Mouse (Mus musculus): Measurements from ENCODE around the gene Dtx2.

Dtx2 gene

DNA sequence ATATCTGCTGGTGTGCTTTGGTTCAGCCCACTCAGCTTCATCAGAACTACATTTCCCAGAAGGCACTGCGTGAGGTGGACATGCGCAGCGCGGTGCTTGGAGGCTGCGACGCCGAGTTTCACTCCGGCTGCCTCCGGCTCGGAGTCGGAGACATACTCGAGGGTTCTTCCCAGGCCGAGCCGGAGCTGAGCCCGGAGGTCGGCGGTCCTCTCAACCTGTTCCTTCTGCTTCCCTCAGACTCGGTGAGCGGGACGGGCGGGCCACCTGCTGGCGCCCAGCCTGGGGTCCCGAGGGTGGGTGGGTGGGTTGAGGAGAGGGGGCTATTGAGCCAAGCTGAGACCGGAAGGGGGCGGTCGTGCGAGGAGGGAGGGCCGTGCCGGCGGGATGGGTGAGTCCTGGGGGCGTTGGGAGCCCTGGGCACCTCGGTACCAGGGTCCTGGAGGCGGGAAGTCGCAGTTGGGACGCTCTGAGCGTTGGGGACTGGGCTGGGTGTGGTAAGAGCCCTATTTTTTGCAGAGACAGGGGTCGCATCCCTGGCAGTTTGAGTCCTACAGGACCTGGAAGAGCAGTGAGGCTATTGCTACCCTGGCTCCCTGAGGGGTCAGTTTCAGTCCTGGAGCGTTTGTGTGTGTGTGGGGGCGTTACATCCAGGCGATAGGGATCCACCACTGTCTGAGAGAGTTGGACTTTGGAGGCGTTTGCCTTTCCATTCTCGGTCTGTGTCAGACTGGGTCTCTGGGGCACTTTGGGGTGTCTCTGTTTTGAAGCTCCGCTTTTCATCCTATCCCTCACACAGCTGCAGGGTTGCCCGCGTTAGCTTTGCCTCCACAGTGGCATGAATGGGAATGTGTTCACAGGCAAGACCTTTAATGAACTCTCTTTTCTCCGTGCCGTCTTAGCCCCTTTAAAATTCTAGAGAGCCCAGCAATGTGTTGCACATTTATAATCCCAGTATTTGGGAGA is at the start of gene Dtx2:
Dtx2 (plus strand) TSS at position 76 of the 963 bp plus-strand sequence.
- DNase-seq (ENCODE audit: low spot score in 2 of 2): peak; percentile 85 to 90

- DNase-seq (ENCODE audit: low spot score in 2 of 2): no peak
Observed at GRCm38 (mm10) chr5:135945916-135946408, 48.6 kb upstream of the Dtx2 start.

DNA sequence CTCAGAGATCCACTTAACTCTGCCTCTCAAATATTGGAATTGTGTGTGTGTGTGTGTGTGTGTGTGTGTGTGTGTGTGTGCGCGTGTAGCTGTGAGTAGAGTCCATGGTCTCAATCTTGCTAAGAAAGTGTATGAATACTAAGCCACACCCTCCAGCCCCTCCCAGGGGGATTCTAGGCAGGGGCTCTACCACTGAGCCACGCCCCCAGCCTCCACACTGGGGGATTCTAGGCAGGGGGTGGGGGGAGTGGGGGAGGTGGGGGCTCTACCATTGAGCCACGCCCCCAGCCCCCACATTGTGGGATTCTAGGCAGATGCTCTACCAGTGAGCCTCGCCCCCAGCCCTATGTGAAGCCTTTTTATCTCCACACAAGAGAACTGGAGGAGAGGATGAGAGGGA is 48.0 kb upstream of the Dtx2 start:
- no peak for DNase-seq (ENCODE audit: low spot score in 2 of 2)

- no peak for DNase-seq (ENCODE audit: low spot score in 2 of 2)
Observed at GRCm38 (mm10) chr5:135950710-135951412, 43.7 kb upstream of the Dtx2 start.

- DNase-seq (ENCODE audit: low spot score in 2 of 2): no peak
Observed at GRCm38 (mm10) chr5:135951660-135952059, 42.9 kb upstream of the Dtx2 start.

DNA sequence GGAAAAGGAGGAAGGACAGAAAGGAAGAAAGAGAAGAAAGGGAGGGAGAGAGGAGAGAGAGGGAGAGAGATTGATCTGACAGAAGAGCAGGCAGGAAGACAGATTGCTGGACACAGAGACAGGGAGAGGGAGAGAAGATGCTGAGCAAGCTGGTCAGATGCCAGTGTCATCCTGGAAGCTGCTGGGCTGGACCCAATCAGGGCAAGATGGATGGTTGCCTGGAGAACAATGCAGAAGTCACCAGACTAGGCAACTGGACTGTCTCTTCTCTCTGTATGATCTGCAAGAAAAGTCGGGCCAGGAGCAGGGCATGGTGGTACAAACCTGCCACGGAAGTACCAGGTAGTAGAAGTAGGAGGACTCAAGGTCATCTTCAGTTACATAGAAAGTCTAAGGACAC is 41.8 kb upstream of the Dtx2 start:
- DNase-seq (ENCODE audit: low spot score in 2 of 2): no peak

DNA sequence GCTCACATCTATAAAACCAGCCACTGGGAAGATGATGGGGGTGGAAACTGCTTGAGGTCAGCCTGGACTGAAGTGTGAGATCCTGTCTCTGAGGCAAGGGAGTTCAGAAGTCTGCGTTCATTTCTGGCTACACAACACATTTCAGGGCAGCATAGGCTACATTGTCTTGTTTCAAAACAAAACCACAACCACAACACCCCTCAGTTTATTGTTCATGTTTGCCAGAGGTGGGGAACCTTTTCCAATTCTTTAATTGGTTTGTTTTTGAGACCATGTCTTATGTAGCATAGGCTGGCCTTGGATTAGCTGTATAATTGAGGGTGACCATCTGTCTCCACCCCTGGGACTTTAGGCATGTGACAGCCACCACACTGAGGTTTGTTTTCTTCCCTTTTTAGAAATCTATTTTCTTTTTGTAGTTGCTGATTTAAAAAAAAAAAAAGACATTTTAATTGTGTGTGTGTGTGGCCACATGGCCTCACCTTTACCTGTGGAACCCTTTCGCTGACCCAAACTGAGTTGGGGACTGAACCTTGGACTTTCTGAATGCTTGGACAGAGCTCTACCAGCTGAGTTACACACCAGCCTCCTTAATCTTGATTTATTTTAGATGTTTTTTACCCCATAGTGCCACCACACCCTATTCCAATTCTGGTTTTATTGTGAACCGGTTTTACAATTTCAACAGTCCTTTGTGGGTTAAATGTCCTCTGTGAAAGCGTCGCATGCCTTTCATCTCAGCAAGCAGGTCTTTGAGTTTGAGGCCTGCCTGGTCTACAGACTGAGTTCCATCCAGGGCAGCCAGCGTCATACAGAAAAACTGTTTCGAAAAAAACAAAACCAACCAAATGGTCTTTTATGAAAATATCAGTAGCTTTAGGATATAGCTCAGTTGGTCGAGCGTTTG is 38.0 kb upstream of the Dtx2 start:
- DNase-seq (ENCODE audit: low spot score in 2 of 2): no peak

DNA sequence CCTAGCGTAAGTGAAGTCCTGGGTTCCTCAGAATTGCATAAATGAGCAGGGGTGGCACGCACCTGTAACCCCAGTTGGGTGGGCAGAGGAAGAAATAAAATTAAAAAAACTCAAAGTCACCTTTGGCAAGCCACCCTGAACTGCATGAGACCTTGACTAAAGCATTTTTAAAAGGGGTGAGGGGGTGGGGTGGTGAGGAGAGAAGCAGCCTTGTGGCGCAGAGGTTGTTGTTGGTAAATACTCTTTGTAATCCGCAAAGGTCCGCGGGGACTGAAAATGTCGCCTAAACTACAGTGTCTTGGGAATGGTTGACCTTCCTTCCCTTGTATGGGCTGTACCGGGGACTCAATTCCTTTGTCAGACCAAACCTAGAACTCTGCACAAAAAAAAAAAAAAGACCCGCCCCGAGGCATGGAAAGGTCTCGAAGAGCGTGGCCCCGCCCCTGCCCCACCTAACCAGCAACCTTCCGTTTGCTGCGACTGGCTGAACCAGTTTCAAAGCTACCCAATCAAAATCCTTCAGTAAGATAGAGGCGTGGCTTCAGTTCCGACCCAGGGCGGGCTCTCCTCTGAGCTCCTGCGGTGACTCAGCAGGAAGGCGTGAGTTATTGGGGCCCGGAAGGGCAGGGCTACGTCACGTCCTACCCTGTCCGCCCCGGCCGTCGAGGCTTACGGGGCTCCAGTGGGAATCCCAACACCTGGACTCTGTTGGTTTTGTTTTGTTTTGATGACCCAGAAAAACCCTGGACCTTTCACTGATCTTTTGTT is 37.2 kb upstream of the Dtx2 start:
- DNase-seq (ENCODE audit: low spot score in 2 of 2): peak; percentile 92 to 93

- no peak for DNase-seq (ENCODE audit: low spot score in 2 of 2)
Observed at GRCm38 (mm10) chr5:135958367-135958766, 36.2 kb upstream of the Dtx2 start.

GRCm38 (mm10) chr5:135959911-135960310 is 34.7 kb upstream of the Dtx2 start:
- no peak for DNase-seq (ENCODE audit: low spot score in 2 of 2)

DNA sequence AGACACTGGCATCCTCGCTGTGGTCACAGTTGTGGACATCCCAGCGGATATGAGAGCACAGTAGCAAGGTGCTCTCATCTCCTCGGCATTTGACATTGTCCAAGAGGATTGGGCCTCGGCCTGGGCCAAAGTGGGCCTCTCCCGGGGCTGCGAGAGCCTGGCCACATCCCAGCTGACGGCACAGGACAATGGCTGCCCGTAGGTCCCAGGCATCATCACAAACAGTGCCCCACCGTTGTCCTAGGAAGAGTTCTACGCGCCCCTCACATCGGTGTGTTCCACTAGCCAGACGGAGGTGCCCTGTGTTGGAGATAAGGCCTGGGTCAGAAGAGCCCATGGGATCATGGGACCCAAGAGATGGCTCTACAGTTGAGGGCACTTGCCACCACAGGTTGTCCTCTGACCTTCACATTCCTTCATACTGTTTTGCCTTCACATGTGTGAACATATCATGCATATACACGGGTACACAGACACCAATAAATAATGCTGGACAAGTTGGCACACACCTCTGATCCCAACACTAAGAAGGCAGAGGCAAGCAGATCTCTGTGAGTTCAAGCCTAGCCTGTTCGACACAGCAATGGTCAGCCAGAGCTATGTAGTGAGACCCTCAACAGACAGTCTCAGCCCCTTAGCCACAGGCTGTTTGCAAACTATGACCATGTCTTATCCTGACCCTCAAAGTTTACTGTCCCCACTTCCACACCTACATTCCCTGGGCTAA is 33.5 kb upstream of the Dtx2 start:
- DNase-seq (ENCODE audit: low spot score in 2 of 2): no peak

GRCm38 (mm10) chr5:135962125-135962491 is 32.5 kb upstream of the Dtx2 start:
- no peak for DNase-seq (ENCODE audit: low spot score in 2 of 2)

GRCm38 (mm10) chr5:135962492-135963279 is 31.9 kb upstream of the Dtx2 start:
- peak; percentile 98 for DNase-seq (ENCODE audit: low spot score in 2 of 2)

DNA sequence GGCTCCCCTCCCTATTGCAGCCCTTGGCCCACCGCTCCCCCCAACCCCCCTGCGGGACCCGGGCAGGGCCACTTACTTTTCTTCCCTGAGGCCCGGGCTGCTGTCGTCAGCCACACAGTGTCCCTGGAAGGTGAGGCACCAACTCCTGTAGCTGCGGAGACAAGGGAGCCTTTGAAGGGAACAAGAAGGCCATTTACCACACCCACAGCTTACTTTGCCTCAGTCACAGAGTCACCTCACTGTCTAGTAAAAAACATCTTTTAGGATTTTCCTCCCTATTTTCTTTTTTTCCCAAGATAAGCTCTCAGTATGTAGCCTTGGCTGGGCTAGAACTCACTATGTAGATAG is 31.3 kb upstream of the Dtx2 start:
- no peak for DNase-seq (ENCODE audit: low spot score in 2 of 2)

GRCm38 (mm10) chr5:135965501-135965930 is 29.1 kb upstream of the Dtx2 start:
- DNase-seq (ENCODE audit: low spot score in 2 of 2): peak in 1 of 2 experiments; percentile 54

GRCm38 (mm10) chr5:135966866-135967265 is 27.7 kb upstream of the Dtx2 start:
- DNase-seq (ENCODE audit: low spot score in 2 of 2): no peak

GRCm38 (mm10) chr5:135968781-135969180 is 25.8 kb upstream of the Dtx2 start:
- no peak for DNase-seq (ENCODE audit: low spot score in 2 of 2)

DNA sequence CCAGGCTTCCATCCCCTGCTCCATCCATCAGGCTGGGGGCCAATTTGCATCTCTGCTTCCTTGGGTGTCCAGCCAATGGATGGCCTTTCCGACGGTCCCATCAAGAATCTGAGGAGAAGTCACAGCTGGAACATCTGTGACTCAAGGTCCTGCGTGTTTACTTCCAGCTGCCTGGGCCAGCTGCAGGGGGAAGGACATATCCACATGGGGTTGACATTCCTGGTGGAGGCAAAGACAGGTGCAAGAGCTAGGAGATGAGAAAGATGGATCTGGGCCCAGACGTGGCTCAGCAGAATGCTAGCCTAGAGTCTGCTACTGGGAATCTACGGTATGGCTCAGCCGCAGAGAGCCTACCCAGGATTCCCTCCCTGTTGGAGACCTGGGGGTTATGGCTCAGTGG is 24.4 kb upstream of the Dtx2 start:
- DNase-seq (ENCODE audit: low spot score in 2 of 2): no peak

DNA sequence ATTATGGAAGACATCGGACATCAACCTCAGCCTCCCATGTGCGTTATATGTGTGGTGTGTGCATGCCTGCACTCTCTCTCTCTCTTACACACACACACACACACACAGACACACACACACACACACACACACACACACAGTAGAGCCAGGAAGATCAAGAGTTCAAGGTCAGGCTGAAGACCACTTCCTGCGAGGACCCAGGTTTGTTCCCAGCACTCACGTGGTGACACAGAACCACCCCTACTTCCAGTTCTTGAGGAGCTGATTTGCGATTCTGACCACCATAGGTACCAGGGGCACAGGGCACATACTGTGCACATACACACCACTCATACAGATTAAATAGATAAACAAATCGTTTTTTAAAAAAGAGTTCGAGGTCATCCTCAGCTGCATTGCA is 22.7 kb upstream of the Dtx2 start:
- no peak for DNase-seq (ENCODE audit: low spot score in 2 of 2)

Data from urinary bladder, postnatal 4 days (tissue).